Mouse (Mus musculus): ENCODE measurements around the gene Zswim8. TPM values are rescaled to one million over a fixed set of nuclear protein-coding genes. Genes with fewer than 3 reads are reported as not detected.

The Zswim8 gene
- total RNA-seq, 1 experiment from 2014 or later, result 146 TPM

Small RNAs within 50 kb of the gene (microRNA-seq; reads per million reads assigned to microRNA genes)
- 0 to 0.34 reads per million in 2 experiments for gene Mir6946

Other genes with a start within 250 kb of the Zswim8 start
- 109 and 114 TPM in 2 replicates for gene Anxa7, start 227.4 kb upstream of the Zswim8 start, total RNA-seq (2021)
- 1.1 and 1.9 TPM in 2 replicates for gene Mss51, start 210.7 kb upstream of the Zswim8 start, total RNA-seq (2021)
- 61.0 and 70.9 TPM in 2 replicates for gene Ppp3cb, start 161.0 kb upstream of the Zswim8 start, total RNA-seq (2021)
- gene Usp54, start 66.5 kb upstream of the Zswim8 start, total RNA-seq (2021), result 13.2 and 16.7 TPM in 2 replicates
- gene Myoz1, start 51.0 kb upstream of the Zswim8 start, total RNA-seq (2021), result not detected in 2 replicates
- 0.18 TPM in 1 of 2 replicates, not detected in the other for gene Synpo2l, start 39.2 kb upstream of the Zswim8 start, total RNA-seq (2021)
- 119 and 125 TPM in 2 replicates for gene Sec24c, start 33.2 kb upstream of the Zswim8 start, total RNA-seq (2021)
- gene Fut11, start 12.6 kb upstream of the Zswim8 start, total RNA-seq (2021), result 18.0 and 22.5 TPM in 2 replicates
- 70.4 and 90.7 TPM in 2 replicates for gene Chchd1, start 4.5 kb upstream of the Zswim8 start, total RNA-seq (2021)
- gene Ndst2, start 27.0 kb downstream of the Zswim8 start, total RNA-seq (2021), result 33.5 and 36.2 TPM in 2 replicates
- gene Camk2g, start 86.5 kb downstream of the Zswim8 start, total RNA-seq (2021), result 49.0 and 62.6 TPM in 2 replicates
- 14.2 and 21.2 TPM in 2 replicates for gene Plau, start 129.1 kb downstream of the Zswim8 start, total RNA-seq (2021)
- gene Vcl, start 221.8 kb downstream of the Zswim8 start, total RNA-seq (2021), result 91.6 and 100 TPM in 2 replicates

All from adrenal gland, postnatal 25 days (tissue).